Mouse (Mus musculus): ENCODE results near the gene Atl1.
A peak's percentile ranks its signal among the peaks of the same experiment; 100 is the strongest.

Atl1 gene

GRCm38 (mm10) chr12:69986241-69986762 is 93.9 kb downstream of the Atl1 start:
- H3K36me3 ChIP-seq (ENCODE audit: control insufficient read depth, insufficient read depth, low read length, poor library complexity, severe bottlenecking), result no peaks in the 10 kb centered on the region
- DNase-seq (ENCODE audit: low read depth, low spot score), result peak; percentile 53
- no peaks in the 10 kb centered on the region for H3K27me3 ChIP-seq (ENCODE audit: control insufficient read depth, insufficient read depth, low read length, poor library complexity, severe bottlenecking)

DNA sequence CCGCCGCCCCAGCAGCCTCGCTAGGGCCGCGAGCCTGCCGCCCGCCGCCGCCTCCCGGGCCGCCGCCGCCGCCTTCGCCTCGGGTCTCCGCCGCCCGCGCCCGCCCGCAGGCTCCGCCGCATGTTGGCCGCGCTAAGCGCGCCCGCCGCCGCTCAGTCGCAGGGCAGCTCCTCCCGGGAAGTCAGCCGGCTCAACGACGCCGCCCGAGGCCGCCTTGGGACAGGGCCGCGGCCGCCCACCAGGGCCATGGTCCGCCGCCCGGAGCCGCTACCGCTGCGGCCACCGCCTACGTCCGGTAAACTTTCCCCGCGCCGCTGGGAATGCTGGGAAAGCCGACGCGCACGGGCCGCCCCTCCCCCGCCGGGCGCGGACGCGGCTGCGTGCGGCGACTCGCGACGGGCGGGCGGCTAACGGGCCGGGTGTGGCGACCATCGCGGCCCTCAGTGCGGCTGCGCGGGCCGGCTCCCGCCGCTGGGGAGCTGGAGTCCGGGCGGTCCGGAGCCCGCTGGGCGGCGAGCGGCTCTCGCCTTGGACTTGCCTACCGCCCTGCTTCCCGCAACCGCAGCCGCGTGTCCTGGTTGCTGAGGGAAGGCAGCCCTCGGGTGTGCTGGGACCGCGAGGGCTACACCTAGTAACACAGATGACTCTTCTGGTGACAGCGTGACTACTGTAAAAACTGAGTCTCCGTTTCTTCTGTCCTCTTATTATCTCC is 94.5 kb downstream of the Atl1 start, which contains the start of gene Sav1:
Gene Sav1 (minus strand): TSS at position 217 of the 712 bp plus-strand sequence.
- H3K27me3 ChIP-seq (ENCODE audit: control insufficient read depth, insufficient read depth, low read length, poor library complexity, severe bottlenecking), result no peaks in the 10 kb centered on the region
- H3K36me3 ChIP-seq (ENCODE audit: control insufficient read depth, insufficient read depth, low read length, poor library complexity, severe bottlenecking), result no peaks in the 10 kb centered on the region
- DNase-seq (ENCODE audit: low read depth, low spot score), result peak; percentile 87

DNA sequence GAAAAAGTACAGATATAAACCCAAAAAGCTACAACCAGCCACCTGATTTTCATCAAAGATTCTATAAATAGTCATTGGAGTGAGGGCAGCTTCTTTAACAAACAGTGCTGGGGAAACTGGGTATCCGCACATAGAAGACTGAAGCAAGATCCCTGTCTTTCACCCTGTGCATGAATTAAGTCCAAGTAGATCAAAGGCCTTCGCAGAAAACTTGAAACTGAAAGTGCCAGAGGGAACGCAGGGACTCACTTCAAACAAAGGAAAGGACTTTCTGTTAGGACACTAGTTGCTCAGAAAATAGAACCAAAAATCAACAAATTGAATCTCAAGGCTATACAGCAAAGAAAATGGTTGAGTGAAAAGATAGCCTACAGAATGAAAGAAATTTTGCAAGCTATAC is 103.0 kb downstream of the Atl1 start:
- no peak for DNase-seq (ENCODE audit: low read depth, low spot score)
- Histone ChIP-seq H3K36me3 (ENCODE audit: control insufficient read depth, insufficient read depth, low read length, poor library complexity, severe bottlenecking) (no peaks in the 10 kb centered on the region), H3K27me3 (ENCODE audit: control insufficient read depth, insufficient read depth, low read length, poor library complexity, severe bottlenecking) (no peaks in the 10 kb centered on the region)

- Histone ChIP-seq H3K27me3 (ENCODE audit: control insufficient read depth, insufficient read depth, low read length, poor library complexity, severe bottlenecking) (no peaks in the 10 kb centered on the region), H3K36me3 (ENCODE audit: control insufficient read depth, insufficient read depth, low read length, poor library complexity, severe bottlenecking) (no peaks in the 10 kb centered on the region)
- DNase-seq (ENCODE audit: low read depth, low spot score), result no peak
These were observed 106.0 kb downstream of the Atl1 start for GRCm38 (mm10) chr12:69998186-69998983.

DNA sequence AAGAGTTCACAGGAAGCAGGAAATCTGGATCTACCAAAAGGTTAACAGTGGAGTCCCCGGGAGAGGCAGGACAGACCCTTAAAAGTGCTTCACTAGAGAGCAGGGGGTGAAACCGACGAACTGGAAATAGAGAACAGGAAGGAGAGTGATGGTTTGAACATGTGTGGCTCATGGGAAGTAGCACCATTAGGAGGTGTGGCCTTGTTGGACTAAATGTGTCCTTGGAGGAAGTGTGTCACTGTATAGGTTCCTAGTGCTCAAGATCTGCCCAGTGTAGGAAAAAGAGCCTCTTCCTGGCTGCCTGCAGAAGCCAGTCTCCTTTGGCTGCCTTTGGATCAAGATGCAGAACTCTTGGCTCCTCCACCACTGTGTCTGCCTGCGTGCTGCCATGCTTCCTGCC is 112.7 kb downstream of the Atl1 start:
- Histone ChIP-seq H3K27me3 (ENCODE audit: control insufficient read depth, insufficient read depth, low read length, poor library complexity, severe bottlenecking) (no peaks in the 10 kb centered on the region), H3K36me3 (ENCODE audit: control insufficient read depth, insufficient read depth, low read length, poor library complexity, severe bottlenecking) (no peaks in the 10 kb centered on the region)
- peak; percentile 15 for DNase-seq (ENCODE audit: low read depth, low spot score)

DNA sequence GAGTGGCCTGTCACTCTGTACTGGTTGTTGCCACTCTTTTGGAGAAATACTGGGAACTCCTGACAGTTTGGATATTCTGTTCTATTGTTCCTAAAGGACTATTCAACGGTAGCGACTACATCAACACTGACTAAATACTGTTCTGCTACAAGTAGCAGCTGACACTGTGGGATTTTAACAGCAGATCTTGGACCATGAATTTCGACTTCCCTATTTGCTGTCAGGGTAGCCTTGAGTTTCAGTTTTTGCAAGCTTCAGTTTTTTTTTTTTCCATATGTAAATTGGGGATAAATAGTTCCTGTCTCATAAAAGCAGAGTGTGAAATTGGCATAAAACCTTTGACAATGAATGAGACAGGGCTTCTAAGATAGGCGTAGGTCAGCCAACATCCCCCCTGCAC is 117.9 kb downstream of the Atl1 start:
- Histone ChIP-seq H3K36me3 (ENCODE audit: control insufficient read depth, insufficient read depth, low read length, poor library complexity, severe bottlenecking) (peaks cover 4% of the 10 kb centered on the region; the same call in 1 of the 2 replicates), H3K27me3 (ENCODE audit: control insufficient read depth, insufficient read depth, low read length, poor library complexity, severe bottlenecking) (no peaks in the 10 kb centered on the region)
- DNase-seq (ENCODE audit: low read depth, low spot score), result peak; percentile 13

DNA sequence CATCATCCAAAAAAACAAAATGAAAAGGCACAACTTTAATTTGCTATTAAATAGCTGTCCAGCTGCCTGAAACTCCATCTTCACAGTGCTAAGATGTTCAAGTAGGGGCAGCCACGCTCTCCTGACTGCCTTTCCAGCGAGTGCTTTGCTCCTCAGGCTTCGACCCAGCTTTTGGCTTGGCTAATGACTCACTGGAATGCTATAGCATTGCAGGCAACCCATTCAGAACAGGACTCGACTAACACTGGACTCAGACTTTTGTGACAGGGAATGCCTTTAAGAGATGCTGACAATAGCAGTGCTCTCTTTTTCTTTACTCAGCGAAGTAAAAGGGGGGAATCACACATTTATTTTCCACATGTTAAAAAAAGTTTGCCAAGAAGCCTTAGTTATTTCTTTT is 119.3 kb downstream of the Atl1 start:
- DNase-seq (ENCODE audit: low read depth, low spot score), result no peak
- Histone ChIP-seq H3K36me3 (ENCODE audit: control insufficient read depth, insufficient read depth, low read length, poor library complexity, severe bottlenecking) (peaks cover 6% of the 10 kb centered on the region; the same call in 1 of the 2 replicates), H3K27me3 (ENCODE audit: control insufficient read depth, insufficient read depth, low read length, poor library complexity, severe bottlenecking) (no peaks in the 10 kb centered on the region)

DNA sequence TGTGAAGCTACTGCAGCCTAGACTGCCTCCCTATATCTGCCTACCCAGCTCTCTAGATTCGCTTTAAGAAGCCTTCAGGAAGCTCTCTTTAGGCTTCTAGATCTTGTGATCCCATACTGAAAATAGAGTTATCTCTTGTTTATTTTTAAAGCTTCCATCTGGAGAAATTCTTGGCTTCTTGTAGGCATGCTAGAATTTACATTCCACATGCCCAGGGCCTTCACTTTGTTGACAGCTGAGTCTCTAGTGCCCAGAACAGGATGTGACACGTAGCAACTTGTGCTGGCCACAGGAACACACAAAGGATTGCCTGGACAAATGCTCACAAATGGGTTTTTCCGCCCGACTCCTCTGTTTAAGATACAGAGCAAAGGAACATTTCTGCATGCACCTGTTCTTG is 123.5 kb downstream of the Atl1 start:
- Histone ChIP-seq H3K36me3 (ENCODE audit: control insufficient read depth, insufficient read depth, low read length, poor library complexity, severe bottlenecking) (peaks cover 16% of the 10 kb centered on the region), H3K27me3 (ENCODE audit: control insufficient read depth, insufficient read depth, low read length, poor library complexity, severe bottlenecking) (no peaks in the 10 kb centered on the region)
- no peak for DNase-seq (ENCODE audit: low read depth, low spot score)
